Mouse (Mus musculus) stomach, embryonic 15.5 days (tissue): Measurements from ENCODE around the gene Trpm8. TPM values are rescaled to one million over a fixed set of nuclear protein-coding genes. Genes with fewer than 3 reads are reported as not detected.

Experiments
- ATAC-seq: fragments of 200-750 bp; cut with Nextera tagmentation; 2 replicates; pipeline ENCODE4 v1.8.0; 2017; ENCODE audit warnings: low read depth, moderate number of reproducible peaks, moderate TSS enrichment; ENCODE audit not compliant: insufficient read depth, low FRiP score
- H3K27ac ChIP-seq: fragments of 300-500 bp; sonication (generic); 2 replicates; pipeline ENCODE4 v1.5.1; 2015; ENCODE audit warnings: mild to moderate bottlenecking, inconsistent platforms
- H3K27me3 ChIP-seq: fragments of 300-500 bp; sonication (generic); replicated peaks from 2 replicates; pipeline ENCODE4 v1.6.1; 2015; ENCODE audit warnings: inconsistent platforms
- H3K36me3 ChIP-seq: fragments of 300-500 bp; sonication (generic); 2 replicates; pipeline ENCODE4 v1.6.1; 2015; ENCODE audit warnings: inconsistent platforms
- H3K4me1 ChIP-seq: fragments of 300-500 bp; sonication (generic); 2 replicates; pipeline ENCODE4 v1.6.1; 2015; ENCODE audit warnings: inconsistent platforms
- H3K4me2 ChIP-seq: fragments of 300-500 bp; sonication (generic); 2 replicates; pipeline ENCODE4 v1.6.1; 2015; ENCODE audit warnings: mild to moderate bottlenecking, inconsistent platforms
- H3K4me3 ChIP-seq: fragments of 300-500 bp; sonication (generic); replicated peaks from 2 replicates; pipeline ENCODE4 v1.5.1; 2015; ENCODE audit warnings: inconsistent platforms
- H3K9ac ChIP-seq: fragments of 300-500 bp; sonication (generic); 2 replicates; pipeline ENCODE4 v1.6.1; 2015; ENCODE audit warnings: inconsistent platforms
- H3K9me3 ChIP-seq: fragments of 300-500 bp; sonication (generic); 2 replicates; pipeline ENCODE4 v1.6.1; 2016; ENCODE audit warnings: inconsistent platforms
- WGBS: fragments of 180-500 bp; shearing (Covaris S2); methylation state at CpG from one replicate; pipeline ENCODE4 v1.1.7; 2015; 5-methylcytosine and 5-hydroxymethylcytosine counted together
- polyA plus RNA-seq: library from polyadenylated mRNA; unstranded; fragments of >200 nt; fragmentation: Nextera tagmentation; extraction: Ambion mirVana; gene quantifications from 2 replicates; pipeline ENCODE4 v1.2.1, GENCODE M21; 2015

Trpm8 gene
- polyA plus RNA-seq, 1 experiment from 2014 or later = not detected

DNA sequence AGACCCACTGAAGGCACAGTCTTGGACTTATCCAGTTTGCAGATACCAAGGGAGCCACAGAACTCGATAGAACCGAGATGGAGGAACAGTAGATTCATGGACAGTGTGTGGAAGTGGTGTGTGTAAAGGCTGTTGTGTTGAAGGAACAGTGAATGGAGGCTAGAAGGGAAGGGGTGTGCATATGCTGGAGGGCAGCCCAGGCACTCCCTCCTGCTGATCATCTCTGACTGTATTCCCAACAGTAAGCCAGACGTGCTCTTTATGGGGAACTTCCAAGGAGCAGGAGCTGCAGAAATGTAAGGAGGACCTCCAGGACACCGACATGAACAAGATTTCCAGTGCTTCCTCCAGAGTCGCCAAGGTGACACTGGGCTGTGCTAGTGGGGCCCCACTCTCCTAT lies 27.4 kb upstream of the Trpm8 start:
- Histone ChIP-seq H3K4me1 (no peaks in the 10 kb centered on the region), H3K36me3 (no peaks in the 10 kb centered on the region), H3K4me3 (no peak overlapping the region), H3K9ac (no peak overlapping the region), H3K27ac (no peak overlapping the region), H3K9me3 (peaks cover 15% of the 10 kb centered on the region; the same call in 1 of the 2 replicates), H3K4me2 (no peak overlapping the region), H3K27me3 (no peaks in the 10 kb centered on the region)
- ATAC-seq = no peak
- 79% methylated on average over 5 of the region's 5 CpGs for WGBS

DNA sequence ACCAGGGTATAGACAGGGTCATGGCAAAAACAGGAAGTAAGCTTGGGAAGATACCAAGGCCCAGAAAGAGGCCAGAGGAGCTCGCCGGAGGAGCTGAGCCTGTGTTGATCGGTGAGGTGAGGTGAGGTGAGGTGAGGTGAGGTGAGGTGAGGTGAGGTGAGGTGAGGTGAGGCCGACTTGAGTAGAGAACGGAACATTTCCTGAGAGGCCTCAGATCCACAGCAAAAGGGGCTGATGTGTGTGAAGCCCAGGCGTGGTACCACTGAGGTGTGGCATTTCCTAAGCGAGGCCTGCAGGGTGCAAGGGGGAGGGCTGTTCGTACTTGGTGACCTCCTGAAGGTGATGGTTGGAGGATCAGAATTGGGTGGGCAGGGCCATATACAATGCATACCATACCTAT lies 24.4 kb upstream of the Trpm8 start:
- Histone ChIP-seq H3K4me2 (no peak overlapping the region), H3K27me3 (no peaks in the 10 kb centered on the region), H3K4me1 (no peaks in the 10 kb centered on the region), H3K36me3 (no peaks in the 10 kb centered on the region), H3K9me3 (peaks cover 11% of the 10 kb centered on the region; the same call in 1 of the 2 replicates), H3K27ac (no peak overlapping the region), H3K4me3 (no peak overlapping the region), H3K9ac (no peak overlapping the region)
- no peak for ATAC-seq
- 71% methylated on average over 8 of the region's 8 CpGs for WGBS

DNA sequence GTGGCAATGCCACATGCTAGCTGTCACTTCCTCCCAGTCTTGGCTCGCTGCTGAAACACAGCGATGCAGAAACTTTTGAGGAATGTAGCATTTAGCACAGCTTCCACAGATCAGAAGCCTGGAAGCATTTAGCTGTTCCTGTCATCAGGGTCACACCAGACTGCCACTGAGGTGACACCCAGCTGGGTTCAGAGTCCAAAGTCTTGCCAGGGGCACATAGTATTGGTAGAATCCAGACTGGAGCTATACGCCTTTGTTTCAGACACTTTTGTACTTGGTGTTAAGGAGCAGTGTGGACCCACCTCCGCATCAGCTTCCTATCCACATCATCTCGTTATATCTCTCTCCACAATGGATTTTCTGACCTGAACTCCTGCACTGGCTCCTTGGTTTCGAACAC lies 23.9 kb upstream of the Trpm8 start:
- no peak overlapping the region for H3K4me3 ChIP-seq
- H3K36me3 ChIP-seq = no peaks in the 10 kb centered on the region
- 74% methylated on average over 6 of the region's 6 CpGs for WGBS
- peaks cover 11% of the 10 kb centered on the region; the same call in 1 of the 2 replicates for H3K9me3 ChIP-seq
- no peak overlapping the region for H3K4me2 ChIP-seq
- H3K9ac ChIP-seq = no peak overlapping the region
- no peak overlapping the region for H3K27ac ChIP-seq
- ATAC-seq = no peak
- H3K4me1 ChIP-seq = no peaks in the 10 kb centered on the region
- no peaks in the 10 kb centered on the region for H3K27me3 ChIP-seq

DNA sequence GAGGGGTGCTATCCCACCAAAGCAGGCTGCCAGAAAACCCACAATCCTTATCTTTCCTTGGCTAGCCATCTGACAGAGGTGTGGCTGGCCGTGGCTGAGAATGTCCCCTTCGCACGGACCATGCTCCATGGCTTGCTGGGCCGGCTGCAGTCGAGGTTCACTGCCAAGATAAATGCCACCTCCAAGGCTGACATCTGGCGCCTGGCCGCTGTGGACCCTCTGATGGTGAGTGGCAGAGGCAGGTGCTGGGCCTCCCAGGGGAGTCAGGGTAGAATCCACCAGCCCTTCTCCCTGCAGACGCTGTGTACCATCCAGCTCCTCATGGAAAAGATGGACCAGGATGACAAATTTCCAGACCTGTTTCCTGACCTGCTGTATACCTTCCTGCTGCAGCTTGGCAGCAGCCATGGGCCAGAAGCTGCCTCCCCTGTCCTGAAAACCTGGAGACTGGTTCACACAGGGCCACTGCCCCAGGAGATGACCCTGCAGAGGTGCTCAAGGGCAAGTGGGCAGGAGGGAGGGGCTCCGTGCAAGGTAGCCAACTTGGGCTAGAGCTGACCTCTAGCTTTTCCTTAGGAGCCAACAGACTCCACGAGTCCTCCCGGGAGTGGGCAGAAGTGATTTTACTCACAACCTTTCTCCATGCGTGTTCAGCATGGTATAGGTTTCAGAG lies 22.5 kb upstream of the Trpm8 start:
- H3K9ac ChIP-seq = no peak overlapping the region
- no peak for ATAC-seq
- no peaks in the 10 kb centered on the region for H3K27me3 ChIP-seq
- H3K27ac ChIP-seq = no peak overlapping the region
- no peak overlapping the region for H3K4me3 ChIP-seq
- 0 out of 2 replicates have a peak, but pooled peaks cover 4% of the 10 kb centered on the region for H3K9me3 ChIP-seq
- no peaks in the 10 kb centered on the region for H3K4me1 ChIP-seq
- 86% methylated on average over 12 of the region's 12 CpGs for WGBS
- no peak overlapping the region for H3K4me2 ChIP-seq
- H3K36me3 ChIP-seq = no peaks in the 10 kb centered on the region

DNA sequence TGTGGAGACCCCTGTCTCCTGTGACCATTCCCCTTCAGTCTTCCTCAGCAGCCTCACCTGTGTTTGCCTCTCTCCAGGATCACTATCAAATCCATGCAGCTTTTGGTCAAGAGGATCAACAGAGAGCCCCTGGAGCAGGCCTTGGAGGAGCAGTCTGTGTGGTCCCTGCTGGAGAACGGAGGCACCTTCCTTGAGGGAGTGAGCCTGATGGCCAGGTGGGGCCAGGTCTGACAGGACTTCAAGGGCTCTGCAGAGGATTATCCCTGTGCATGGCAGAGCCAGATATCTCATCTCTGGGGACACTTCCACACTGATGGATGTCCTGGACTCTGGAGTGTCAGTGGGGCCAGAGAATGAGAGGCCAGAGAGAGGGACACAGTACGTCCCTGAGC lies 22.0 kb upstream of the Trpm8 start:
- 51% methylated on average over 2 of the region's 2 CpGs for WGBS
- no peak for ATAC-seq

DNA sequence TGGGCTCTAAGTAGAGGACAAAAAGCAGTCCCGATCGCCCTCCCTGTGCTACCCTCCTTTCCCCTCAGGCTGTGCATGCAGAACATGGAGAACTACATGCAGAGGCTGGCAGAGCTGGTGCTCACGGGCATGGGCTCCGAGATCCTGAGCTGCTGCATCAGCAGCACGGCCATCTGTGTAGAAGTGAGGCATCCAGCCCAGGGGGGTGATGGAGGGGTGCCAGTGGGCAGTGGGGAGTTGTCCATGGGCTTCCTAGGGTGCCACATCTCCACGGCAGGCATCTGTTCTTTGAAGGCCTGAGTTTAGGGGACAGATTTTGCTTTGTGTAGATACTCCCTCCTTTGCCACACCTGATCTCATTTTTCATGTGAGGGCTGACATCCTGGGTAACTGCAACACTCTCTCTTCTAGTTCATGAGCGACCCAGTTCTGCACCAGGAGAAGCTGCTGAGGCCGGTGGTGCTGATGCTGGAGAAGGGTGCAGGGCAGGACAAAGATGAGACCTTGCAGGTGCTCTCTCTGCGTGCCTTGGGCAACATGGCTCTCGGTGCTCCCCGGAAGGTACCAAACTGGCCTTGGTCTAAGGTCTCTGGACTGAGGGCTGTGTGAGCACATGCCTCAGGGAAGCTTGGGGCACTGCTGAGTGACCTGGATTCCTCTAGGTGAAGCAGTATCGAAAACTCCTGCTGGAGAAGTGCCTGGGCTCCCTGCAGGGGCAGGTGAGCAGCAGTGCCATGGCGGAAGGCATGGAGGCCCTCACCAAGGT lies 21.3 kb upstream of the Trpm8 start:
- no peak for ATAC-seq
- H3K9me3 ChIP-seq = no peaks in the 10 kb centered on the region
- 76% methylated on average over 13 of the region's 13 CpGs for WGBS
- H3K36me3 ChIP-seq = peaks cover 11% of the 10 kb centered on the region; the same call in 1 of the 2 replicates
- H3K4me3 ChIP-seq = no peak overlapping the region
- H3K4me2 ChIP-seq = no peak overlapping the region
- H3K4me1 ChIP-seq = no peaks in the 10 kb centered on the region
- H3K27ac ChIP-seq = no peak overlapping the region
- H3K9ac ChIP-seq = no peak overlapping the region
- no peaks in the 10 kb centered on the region for H3K27me3 ChIP-seq

More for the DNA sequence above, 22.0 kb upstream of the Trpm8 start:
- Histone ChIP-seq H3K9ac (no peak overlapping the region), H3K4me2 (no peak overlapping the region), H3K27me3 (no peaks in the 10 kb centered on the region), H3K9me3 (no peaks in the 10 kb centered on the region), H3K4me3 (no peak overlapping the region), H3K27ac (no peak overlapping the region), H3K4me1 (no peaks in the 10 kb centered on the region), H3K36me3 (peaks cover 4% of the 10 kb centered on the region; the same call in 1 of the 2 replicates)

DNA sequence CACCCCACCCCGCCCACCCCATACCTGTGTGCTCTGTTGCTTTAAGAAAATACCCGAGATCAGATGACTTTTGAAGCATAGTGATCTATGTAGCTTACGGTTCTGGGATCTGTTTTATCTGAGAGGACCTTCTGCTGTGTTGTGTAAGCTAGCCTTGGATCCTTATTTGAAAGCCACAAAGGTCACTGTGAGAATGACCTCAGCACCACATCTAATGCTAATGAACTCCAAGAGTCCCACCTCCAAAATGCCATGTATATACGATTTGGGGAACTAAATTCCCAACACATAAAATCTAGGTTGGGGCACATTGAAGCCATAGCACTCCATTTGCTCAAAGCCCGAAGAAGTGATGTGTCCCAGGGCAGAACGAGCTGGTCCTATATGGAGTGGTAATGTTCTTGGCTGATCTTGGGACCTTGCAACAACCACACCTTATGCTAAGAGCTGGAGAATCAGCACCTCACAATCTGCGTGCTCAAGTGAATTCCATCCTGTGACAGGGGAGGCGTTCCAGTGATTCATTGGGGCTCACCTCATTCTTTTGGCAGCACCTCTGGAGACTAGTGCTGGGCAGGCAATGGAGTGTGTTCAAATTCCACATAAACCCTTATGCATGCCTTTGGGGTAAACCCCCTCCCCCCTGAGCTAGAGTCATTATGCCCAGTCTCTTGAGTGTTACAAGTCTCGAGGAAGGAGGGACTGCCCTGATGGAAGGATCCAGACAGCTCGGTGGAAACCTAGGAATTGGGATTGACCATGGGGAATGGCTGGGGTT lies 20.4 kb upstream of the Trpm8 start:
- Histone ChIP-seq H3K4me1 (peaks cover 7% of the 10 kb centered on the region; the same call in 1 of the 2 replicates), H3K9ac (no peak overlapping the region), H3K36me3 (peaks cover 20% of the 10 kb centered on the region), H3K4me3 (no peak overlapping the region), H3K9me3 (no peaks in the 10 kb centered on the region), H3K27ac (no peak overlapping the region), H3K4me2 (no peak overlapping the region), H3K27me3 (no peaks in the 10 kb centered on the region)
- WGBS = 74% methylated on average over 10 of the region's 10 CpGs
- no peak for ATAC-seq

DNA sequence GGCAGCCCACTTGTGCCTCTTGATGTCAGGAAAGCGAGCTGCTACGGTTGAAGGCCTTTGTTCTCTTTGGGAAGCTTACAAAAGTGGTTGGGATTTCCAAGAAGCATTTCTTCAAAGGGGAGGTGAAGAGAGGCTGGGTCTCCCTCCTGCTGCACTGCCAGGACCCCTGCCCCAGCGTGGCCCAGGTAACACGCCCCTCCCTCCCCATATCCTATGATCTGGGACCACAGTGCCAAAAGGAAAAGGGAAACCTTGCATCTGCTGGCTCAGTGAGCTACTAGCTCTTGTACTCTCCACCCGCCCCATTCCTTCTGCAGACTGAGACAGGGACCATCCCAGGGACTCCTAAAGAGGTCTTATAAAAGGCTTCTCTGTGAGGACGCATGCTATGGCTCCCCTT lies 19.8 kb upstream of the Trpm8 start:
- no peak for ATAC-seq
- 82% methylated on average over 6 of the region's 6 CpGs for WGBS
- H3K4me2 ChIP-seq = no peak overlapping the region
- no peaks in the 10 kb centered on the region for H3K9me3 ChIP-seq
- no peaks in the 10 kb centered on the region for H3K27me3 ChIP-seq
- no peak overlapping the region for H3K27ac ChIP-seq
- peaks cover 11% of the 10 kb centered on the region for H3K4me1 ChIP-seq
- no peak overlapping the region for H3K9ac ChIP-seq
- no peak overlapping the region for H3K4me3 ChIP-seq
- peaks cover 22% of the 10 kb centered on the region for H3K36me3 ChIP-seq

DNA sequence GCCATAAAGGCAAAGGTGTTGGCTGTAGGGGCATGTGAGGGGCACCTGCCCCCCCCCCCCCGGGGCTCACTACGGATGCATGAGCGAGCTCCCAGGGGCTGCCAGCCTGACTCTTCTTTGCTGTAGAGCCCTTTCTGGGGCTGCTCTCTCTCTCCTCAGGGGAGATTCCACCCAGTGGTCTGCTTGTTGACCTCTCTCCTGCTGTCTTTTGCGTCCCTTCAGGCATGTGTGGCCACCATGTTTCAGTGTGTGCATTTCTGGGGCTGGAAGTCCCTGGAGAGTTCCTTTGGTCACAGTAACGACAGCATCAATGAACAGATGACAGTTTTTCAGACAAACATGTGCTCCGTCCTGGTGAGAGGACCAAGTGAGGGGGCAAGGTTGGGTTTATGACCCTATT lies 19.1 kb upstream of the Trpm8 start:
- H3K36me3 ChIP-seq = peaks cover 29% of the 10 kb centered on the region
- 71% methylated on average over 6 of the region's 6 CpGs for WGBS
- no peak overlapping the region for H3K4me2 ChIP-seq
- H3K27ac ChIP-seq = no peak overlapping the region
- no peaks in the 10 kb centered on the region for H3K9me3 ChIP-seq
- peaks cover 11% of the 10 kb centered on the region for H3K4me1 ChIP-seq
- no peak overlapping the region for H3K4me3 ChIP-seq
- H3K27me3 ChIP-seq = no peaks in the 10 kb centered on the region
- H3K9ac ChIP-seq = no peak overlapping the region
- no peak for ATAC-seq

DNA sequence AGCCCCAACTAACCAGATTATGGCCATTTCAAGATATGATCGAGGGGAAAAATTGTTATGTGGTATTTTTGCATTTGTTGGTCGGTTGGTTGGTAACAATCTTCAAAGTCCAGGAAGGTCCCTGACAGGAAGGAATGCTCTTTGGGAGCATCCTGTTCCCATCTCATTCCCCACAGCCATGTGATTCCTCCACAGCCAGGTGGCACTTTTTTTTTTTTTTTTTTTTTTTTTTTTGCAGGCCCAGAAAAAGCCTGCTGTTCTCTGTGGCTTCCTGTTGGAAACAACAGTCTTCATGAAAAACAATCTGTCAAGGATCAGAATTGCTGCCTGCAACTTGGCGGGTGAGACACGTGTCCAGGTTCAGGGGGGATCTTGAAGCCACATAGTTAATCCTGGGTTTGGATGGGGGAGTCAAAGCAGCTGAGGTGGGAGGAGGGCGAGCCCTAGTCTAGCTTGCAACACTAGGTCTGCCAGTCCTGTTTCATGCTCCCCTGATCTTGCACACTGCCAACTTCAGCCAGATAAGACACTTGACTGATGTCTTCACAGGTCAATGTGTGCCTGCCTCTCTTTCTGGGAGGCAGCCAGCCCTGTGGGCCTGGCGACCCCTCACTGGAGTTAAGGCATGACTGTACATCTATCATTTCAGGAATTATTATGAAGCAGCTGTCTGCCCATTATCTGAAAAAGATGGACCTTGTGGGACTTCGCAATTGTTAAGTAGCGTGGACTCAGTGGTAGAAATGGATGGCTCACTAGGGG lies 18.4 kb upstream of the Trpm8 start:
- WGBS = 62% methylated on average over 8 of the region's 8 CpGs
- peaks cover 36% of the 10 kb centered on the region for H3K36me3 ChIP-seq
- peaks cover 11% of the 10 kb centered on the region for H3K4me1 ChIP-seq
- H3K9me3 ChIP-seq = no peaks in the 10 kb centered on the region
- H3K9ac ChIP-seq = no peak overlapping the region
- no peak for ATAC-seq
- H3K4me3 ChIP-seq = no peak overlapping the region
- no peaks in the 10 kb centered on the region for H3K27me3 ChIP-seq
- no peak overlapping the region for H3K27ac ChIP-seq
- no peak overlapping the region for H3K4me2 ChIP-seq

DNA sequence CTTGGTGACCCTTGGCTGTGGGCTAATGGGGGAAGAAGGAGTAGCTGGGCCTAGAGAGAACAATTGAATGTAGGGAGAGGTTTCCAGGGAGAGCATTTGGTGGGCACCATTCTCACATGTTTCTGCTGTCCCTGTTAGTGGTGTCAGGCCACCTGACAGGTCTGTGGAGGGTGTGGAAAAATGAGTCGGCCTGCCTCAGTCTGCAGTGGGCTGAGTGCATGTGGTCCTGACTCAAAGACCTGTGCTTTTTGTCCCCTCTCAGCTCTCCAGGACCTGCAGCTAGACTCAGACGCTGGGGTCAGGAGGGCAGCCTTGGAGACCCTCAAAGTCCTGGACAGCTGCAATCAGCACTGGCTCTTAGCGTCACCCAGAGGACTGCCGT lies 17.8 kb upstream of the Trpm8 start:
- no peak overlapping the region for H3K4me3 ChIP-seq
- H3K4me1 ChIP-seq = peaks cover 11% of the 10 kb centered on the region
- no peaks in the 10 kb centered on the region for H3K9me3 ChIP-seq
- no peak overlapping the region for H3K4me2 ChIP-seq
- no peaks in the 10 kb centered on the region for H3K27me3 ChIP-seq
- peak; percentile 1; the same call in 1 of the 2 replicates for ATAC-seq
- no peak overlapping the region for H3K9ac ChIP-seq
- 69% methylated on average over 4 of the region's 4 CpGs for WGBS
- H3K27ac ChIP-seq = no peak overlapping the region
- peaks cover 42% of the 10 kb centered on the region for H3K36me3 ChIP-seq
